Mouse (Mus musculus) hindbrain, embryonic 10.5 days (tissue): Measurements from ENCODE around the gene Stk33. TPM values are rescaled to one million over a fixed set of nuclear protein-coding genes. Genes with fewer than 3 reads are reported as not detected.
A peak's percentile ranks its signal among the peaks of the same experiment; 100 is the strongest.

Experiments
- DNase-seq: peaks from one replicate; pipeline ENCODE4 v3.0.0-alpha.2; 2017; ENCODE audit warnings: low spot score
- H3K27ac ChIP-seq: fragments of 300-500 bp; sonication (generic); 2 replicates; pipeline ENCODE4 v1.5.1; 2016; ENCODE audit warnings: mild to moderate bottlenecking, moderate library complexity
- H3K27me3 ChIP-seq: fragments of 300-500 bp; sonication (generic); 2 replicates; pipeline ENCODE4 v1.6.1; 2016; ENCODE audit warnings: mild to moderate bottlenecking; ENCODE audit not compliant: poor library complexity, insufficient read depth, severe bottlenecking
- H3K36me3 ChIP-seq: fragments of 300-500 bp; sonication (generic); 2 replicates; pipeline ENCODE4 v1.6.1; 2016; ENCODE audit warnings: mild to moderate bottlenecking, moderate library complexity
- H3K4me1 ChIP-seq: fragments of 300-500 bp; sonication (generic); replicated peaks from 2 replicates; pipeline ENCODE4 v1.6.1; 2016; ENCODE audit warnings: mild to moderate bottlenecking
- H3K4me3 ChIP-seq: fragments of 300-500 bp; sonication (generic); 2 replicates; pipeline ENCODE4 v1.5.1; 2016; ENCODE audit warnings: mild to moderate bottlenecking, moderate library complexity
- H3K9me3 ChIP-seq: fragments of 300-500 bp; sonication (generic); 2 replicates; pipeline ENCODE4 v1.6.1; 2016; ENCODE audit warnings: mild to moderate bottlenecking, moderate library complexity
- WGBS: fragments of 180-500 bp; shearing (Covaris S2); methylation state at CpG from one replicate; pipeline ENCODE4 v1.1.7; 2016; 5-methylcytosine and 5-hydroxymethylcytosine counted together
- polyA plus RNA-seq: library from polyadenylated mRNA; unstranded; fragments of >200 nt; fragmentation: Nextera tagmentation; extraction: Ambion mirVana; gene quantifications from 2 replicates; pipeline ENCODE4 v1.2.1, GENCODE M21; 2016

The Stk33 gene
- polyA plus RNA-seq, 1 experiment from 2014 or later = 14.7 TPM

- Histone ChIP-seq H3K27ac (0 out of 2 replicates have a peak overlapping the region, but pooled peaks have one; percentile 12), H3K4me1 (no peaks in the 10 kb centered on the region), H3K27me3 (no peaks in the 10 kb centered on the region), H3K9me3 (no peaks in the 10 kb centered on the region), H3K36me3 (no peaks in the 10 kb centered on the region), H3K4me3 (no peak overlapping the region)
- DNase-seq = no peak
- 79% methylated on average over 4 of the region's 4 CpGs for WGBS
These were observed 112.1 kb downstream of the Stk33 start for GRCm38 (mm10) chr7:109326813-109327212.

GRCm38 (mm10) chr7:109325731-109326130, 113.2 kb downstream of the Stk33 start:
- WGBS = 84% methylated on average over 3 of the region's 3 CpGs

DNA sequence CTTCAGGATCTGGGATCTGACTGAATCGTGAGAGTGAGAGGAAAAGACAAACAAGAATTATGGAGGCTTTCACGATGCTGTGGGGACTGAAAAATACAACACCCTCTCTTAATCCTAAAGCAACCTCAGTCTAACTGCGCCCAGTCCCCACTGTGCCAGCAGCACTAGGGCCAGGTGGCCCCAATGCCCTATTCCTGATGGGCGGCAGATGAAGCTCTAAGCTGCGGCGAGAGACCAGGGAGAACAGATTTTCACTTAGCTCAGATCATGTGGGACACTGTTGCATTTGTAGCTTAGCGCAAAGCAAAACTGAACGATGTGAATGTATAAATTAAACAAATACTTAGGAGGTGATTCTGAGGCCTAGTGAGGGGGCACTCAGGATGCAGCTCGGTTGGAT, 113.7 kb downstream of the Stk33 start:
- no peaks in the 10 kb centered on the region for H3K27me3 ChIP-seq
- H3K4me3 ChIP-seq = no peak overlapping the region
- 79% methylated on average over 9 of the region's 9 CpGs for WGBS
- no peaks in the 10 kb centered on the region for H3K4me1 ChIP-seq
- no peaks in the 10 kb centered on the region for H3K9me3 ChIP-seq
- H3K27ac ChIP-seq = no peak overlapping the region
- H3K36me3 ChIP-seq = no peaks in the 10 kb centered on the region
- DNase-seq = no peak

More at GRCm38 (mm10) chr7:109325731-109326130, 113.2 kb downstream of the Stk33 start:
- Histone ChIP-seq H3K27ac (no peak overlapping the region), H3K4me3 (no peak overlapping the region), H3K4me1 (no peaks in the 10 kb centered on the region), H3K9me3 (no peaks in the 10 kb centered on the region), H3K27me3 (no peaks in the 10 kb centered on the region), H3K36me3 (no peaks in the 10 kb centered on the region)
- DNase-seq = no peak

GRCm38 (mm10) chr7:109309506-109309905, 129.4 kb downstream of the Stk33 start:
- Histone ChIP-seq H3K27me3 (no peaks in the 10 kb centered on the region), H3K4me1 (no peaks in the 10 kb centered on the region), H3K4me3 (no peak overlapping the region), H3K27ac (no peak overlapping the region), H3K36me3 (no peaks in the 10 kb centered on the region), H3K9me3 (no peaks in the 10 kb centered on the region)
- WGBS = 89% methylated on average over 2 of the region's 2 CpGs
- DNase-seq = no peak

- H3K4me1 ChIP-seq = no peaks in the 10 kb centered on the region
- WGBS = 89% methylated on average over 3 of the region's 3 CpGs
- no peak overlapping the region for H3K27ac ChIP-seq
- H3K36me3 ChIP-seq = no peaks in the 10 kb centered on the region
- H3K4me3 ChIP-seq = no peak overlapping the region
- no peak for DNase-seq
- no peaks in the 10 kb centered on the region for H3K9me3 ChIP-seq
- H3K27me3 ChIP-seq = no peaks in the 10 kb centered on the region
These were observed 143.1 kb downstream of the Stk33 start for GRCm38 (mm10) chr7:109295807-109296206.

- no peak for DNase-seq
- no peaks in the 10 kb centered on the region for H3K4me1 ChIP-seq
- WGBS = 82% methylated on average over 5 of the region's 5 CpGs
- no peak overlapping the region for H3K4me3 ChIP-seq
- no peaks in the 10 kb centered on the region for H3K27me3 ChIP-seq
- H3K36me3 ChIP-seq = no peaks in the 10 kb centered on the region
- H3K9me3 ChIP-seq = no peaks in the 10 kb centered on the region
- H3K27ac ChIP-seq = no peak overlapping the region
These were observed 143.5 kb downstream of the Stk33 start for GRCm38 (mm10) chr7:109295351-109295750.

DNA sequence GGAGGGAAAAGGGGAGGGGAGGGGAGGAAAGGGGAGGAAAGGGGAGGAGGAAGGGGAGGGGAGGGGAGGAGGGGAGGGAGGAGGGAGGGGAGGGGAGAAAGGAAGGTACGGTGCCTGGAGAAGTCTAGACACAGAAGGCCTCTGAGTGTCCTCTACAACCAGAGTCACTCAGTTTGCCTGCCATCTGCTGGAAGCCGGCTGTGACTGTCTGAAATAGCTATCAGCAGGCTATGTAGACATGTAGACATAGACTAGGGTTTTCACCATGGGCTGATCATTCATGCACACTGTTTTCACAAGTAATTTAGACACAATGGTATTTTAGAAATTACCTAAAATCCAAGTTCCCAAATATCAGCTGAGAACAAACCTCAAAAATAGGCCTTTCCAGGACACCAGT, 148.4 kb downstream of the Stk33 start:
- Histone ChIP-seq H3K27ac (no peak overlapping the region), H3K27me3 (no peaks in the 10 kb centered on the region), H3K4me3 (no peak overlapping the region), H3K9me3 (no peaks in the 10 kb centered on the region), H3K4me1 (0 out of 2 replicates have a peak, but pooled peaks cover 4% of the 10 kb centered on the region), H3K36me3 (no peaks in the 10 kb centered on the region)
- WGBS = 26% methylated on average over 2 of the region's 2 CpGs
- DNase-seq = no peak

- DNase-seq = no peak
- H3K4me3 ChIP-seq = no peak overlapping the region
- H3K36me3 ChIP-seq = no peaks in the 10 kb centered on the region
- H3K9me3 ChIP-seq = no peaks in the 10 kb centered on the region
- H3K27ac ChIP-seq = no peak overlapping the region
- no peaks in the 10 kb centered on the region for H3K27me3 ChIP-seq
- WGBS = 72% methylated on average over 6 of the region's 6 CpGs
- H3K4me1 ChIP-seq = 0 out of 2 replicates have a peak, but pooled peaks cover 4% of the 10 kb centered on the region
These were observed 149.8 kb downstream of the Stk33 start for GRCm38 (mm10) chr7:109289106-109289505.

- Histone ChIP-seq H3K9me3 (no peaks in the 10 kb centered on the region), H3K36me3 (no peaks in the 10 kb centered on the region), H3K4me3 (no peak overlapping the region), H3K4me1 (peaks cover 8% of the 10 kb centered on the region), H3K27me3 (no peaks in the 10 kb centered on the region), H3K27ac (no peak overlapping the region)
- no peak for DNase-seq
- 91% methylated on average over 4 of the region's 4 CpGs for WGBS
These were observed 156.8 kb downstream of the Stk33 start for GRCm38 (mm10) chr7:109282106-109282505.

DNA sequence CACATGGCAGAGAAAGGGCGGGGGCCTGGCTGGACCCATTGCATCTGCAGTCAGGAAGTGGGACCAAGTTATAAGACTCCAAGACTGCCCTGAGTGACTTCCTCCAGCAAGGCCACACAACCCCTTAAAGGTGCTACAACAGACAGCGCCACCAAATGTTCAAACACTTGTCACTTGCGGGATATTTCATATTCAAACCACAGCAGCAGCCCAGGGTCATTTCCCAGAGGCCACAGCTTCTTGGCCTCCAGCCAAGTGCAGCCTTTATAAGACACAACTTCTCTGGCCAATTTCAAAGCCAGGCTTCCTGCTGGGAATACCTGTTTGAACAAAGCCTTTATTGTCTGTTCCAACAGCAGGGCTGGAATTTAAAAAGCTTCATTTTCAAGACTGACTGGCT, 162.3 kb downstream of the Stk33 start:
- no peak for DNase-seq
- 0 out of 2 replicates have a peak overlapping the region, but pooled peaks have one; percentile 31 for H3K27ac ChIP-seq
- WGBS = 78% methylated on average over 3 of the region's 3 CpGs

GRCm38 (mm10) chr7:109275901-109276300, 163.0 kb downstream of the Stk33 start:
- 90% methylated on average over 4 of the region's 4 CpGs for WGBS
- H3K27ac ChIP-seq = peak overlapping the region; percentile 31; the same call in 1 of the 2 replicates
- DNase-seq = no peak

More for the DNA sequence above, 162.3 kb downstream of the Stk33 start:
- H3K4me3 ChIP-seq = no peak overlapping the region
- H3K36me3 ChIP-seq = no peaks in the 10 kb centered on the region
- H3K9me3 ChIP-seq = no peaks in the 10 kb centered on the region
- H3K4me1 ChIP-seq = peaks cover 22% of the 10 kb centered on the region
- H3K27me3 ChIP-seq = no peaks in the 10 kb centered on the region

GRCm38 (mm10) chr7:109275151-109275550, 163.7 kb downstream of the Stk33 start:
- Histone ChIP-seq H3K27me3 (no peaks in the 10 kb centered on the region), H3K4me3 (no peak overlapping the region), H3K4me1 (peaks cover 20% of the 10 kb centered on the region), H3K9me3 (no peaks in the 10 kb centered on the region), H3K36me3 (no peaks in the 10 kb centered on the region), H3K27ac (no peak overlapping the region)
- 85% methylated on average over 3 of the region's 3 CpGs for WGBS
- DNase-seq = no peak

More at GRCm38 (mm10) chr7:109275901-109276300, 163.0 kb downstream of the Stk33 start:
- Histone ChIP-seq H3K9me3 (no peaks in the 10 kb centered on the region), H3K36me3 (no peaks in the 10 kb centered on the region), H3K4me3 (no peak overlapping the region), H3K27me3 (no peaks in the 10 kb centered on the region), H3K4me1 (peaks cover 22% of the 10 kb centered on the region)

DNA sequence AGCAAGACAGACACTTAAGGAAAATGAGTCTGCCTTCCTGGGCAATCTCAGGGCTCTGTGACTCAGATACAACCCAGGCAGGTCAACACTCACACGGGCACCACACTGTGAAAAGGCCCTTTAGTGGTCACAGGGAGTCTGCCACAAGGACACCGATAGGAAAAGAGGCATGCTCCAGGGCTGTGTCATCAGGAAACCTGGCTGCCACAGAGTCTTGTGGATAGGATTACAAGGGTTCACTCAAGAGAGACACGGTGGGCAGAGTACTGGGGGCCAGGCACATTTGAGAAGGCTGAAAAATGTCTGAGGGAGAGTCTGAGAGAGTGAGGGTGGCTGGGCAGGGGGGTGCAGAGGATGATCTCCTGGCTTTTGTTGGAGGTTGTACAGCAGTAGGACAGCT, 164.6 kb downstream of the Stk33 start:
- no peak for DNase-seq
- no peak overlapping the region for H3K4me3 ChIP-seq
- H3K4me1 ChIP-seq = peaks cover 18% of the 10 kb centered on the region
- H3K9me3 ChIP-seq = no peaks in the 10 kb centered on the region
- WGBS = 66% methylated on average over 3 of the region's 3 CpGs
- H3K27ac ChIP-seq = peak overlapping the region; percentile 19; the same call in 1 of the 2 replicates
- H3K36me3 ChIP-seq = no peaks in the 10 kb centered on the region
- no peaks in the 10 kb centered on the region for H3K27me3 ChIP-seq

GRCm38 (mm10) chr7:109269046-109269445, 169.8 kb downstream of the Stk33 start:
- H3K4me3 ChIP-seq = no peak overlapping the region
- H3K9me3 ChIP-seq = no peaks in the 10 kb centered on the region
- 84% methylated on average over 4 of the region's 4 CpGs for WGBS
- H3K36me3 ChIP-seq = no peaks in the 10 kb centered on the region
- no peak overlapping the region for H3K27ac ChIP-seq
- no peaks in the 10 kb centered on the region; the same call in 1 of the 2 replicates for H3K27me3 ChIP-seq
- DNase-seq = no peak
- peaks cover 8% of the 10 kb centered on the region; the same call in 1 of the 2 replicates for H3K4me1 ChIP-seq
